Mouse (Mus musculus) left cerebral cortex, adult 8-10 months (tissue): ENCODE measurements around the gene Olfr130. TPM values are rescaled to one million over a fixed set of nuclear protein-coding genes. Genes with fewer than 3 reads are reported as not detected.

Experiments used
- DNase-seq, 2 experiments: peaks; one replicate each; pipeline ENCODE4 v3.0.0; 2022; ENCODE audit warnings: low spot score in 2 of 2
- total RNA-seq, 4 experiments: library from RNA; stranded (reverse); gene quantifications; 2 replicates each; pipeline ENCODE4 v1.2.4; 2022

Gene Olfr130
- total RNA-seq, result not detected

- no peak for DNase-seq
Measured at GRCm38 (mm10) chr17:38063621-38064020, at the start of gene Olfr130. Gene Olfr130, plus strand, starts transcription at chr17:38063921.

- no peak for DNase-seq
Measured at GRCm38 (mm10) chr17:38016341-38016740, 47.4 kb upstream of the Olfr130 start.

- DNase-seq, result no peak
Measured at GRCm38 (mm10) chr17:38026297-38026696, 37.4 kb upstream of the Olfr130 start.

- DNase-seq, result no peak
Measured at GRCm38 (mm10) chr17:38059979-38060378, 3.7 kb upstream of the Olfr130 start, which contains the start of gene Olfr129. Gene Olfr129, minus strand, starts transcription at chr17:38060079.

GRCm38 (mm10) chr17:38082364-38082763 lies 18.6 kb downstream of the Olfr130 start:
- no peak for DNase-seq

GRCm38 (mm10) chr17:38088593-38088992 lies 24.9 kb downstream of the Olfr130 start, which contains the start of gene Olfr131:
Gene Olfr131, minus strand, starts transcription at chr17:38088693.
- no peak for DNase-seq

Other genes with a start within 250 kb of the Olfr130 start
- gene Olfr125, start 231.0 kb upstream of the Olfr130 start, total RNA-seq, result not detected
- gene Olfr126, start 216.4 kb upstream of the Olfr130 start, total RNA-seq, result not detected
- not detected for gene Olfr127, start 163.5 kb upstream of the Olfr130 start, total RNA-seq
- not detected for gene Olfr128, start 143.4 kb upstream of the Olfr130 start, total RNA-seq
- not detected for gene Olfr761, start 110.8 kb upstream of the Olfr130 start, total RNA-seq
- gene Olfr129, start 3.8 kb upstream of the Olfr130 start, total RNA-seq, result not detected
- gene Olfr131, start 24.8 kb downstream of the Olfr130 start, total RNA-seq, result not detected
- gene Olfr132, start 70.6 kb downstream of the Olfr130 start, total RNA-seq, result not detected
- not detected for gene Olfr133, start 81.4 kb downstream of the Olfr130 start, total RNA-seq
- gene Olfr134, start 107.5 kb downstream of the Olfr130 start, total RNA-seq, result not detected
- not detected for gene Olfr135, start 140.4 kb downstream of the Olfr130 start, total RNA-seq
- not detected for gene Olfr138, start 197.1 kb downstream of the Olfr130 start, total RNA-seq
- gene Olfr137, start 243.6 kb downstream of the Olfr130 start, total RNA-seq, result not detected